Mouse (Mus musculus) cerebellum, adult 2 months (tissue): ENCODE measurements around the gene Kif27. TPM values are rescaled to one million over a fixed set of nuclear protein-coding genes. Genes with fewer than 3 reads are reported as not detected.
"Not testable (repeated sequence)": the region's sequence is repeated elsewhere in the genome, so short reads cannot be mapped to it uniquely, and the experiment has no call there.

Source experiments
- DNase-seq, 2 experiments: peaks; one replicate each; pipeline ENCODE4 v3.0.0; 2021
- H3K27ac ChIP-seq: fragments of 200-500 bp; 2 replicates; pipeline ENCODE4 v1.5.1; 2012; ENCODE audit warnings: low read length, control low read depth, inconsistent platforms; ENCODE audit not compliant: insufficient read depth
- H3K27me3 ChIP-seq: fragments of 200-500 bp; 2 replicates; pipeline ENCODE4 v1.6.1; 2012; ENCODE audit warnings: inconsistent platforms, mild to moderate bottlenecking, low read length, moderate library complexity; ENCODE audit not compliant: control insufficient read depth, insufficient read depth
- H3K4me1 ChIP-seq: fragments of 200-500 bp; 2 replicates; pipeline ENCODE4 v1.6.1; 2011; ENCODE audit warnings: low read length; ENCODE audit not compliant: control insufficient read depth, insufficient read depth
- H3K4me3 ChIP-seq: fragments of 200-500 bp; replicated peaks from 2 replicates; pipeline ENCODE3; 2011; ENCODE audit warnings: mild to moderate bottlenecking, low read depth, low read length, control low read depth; ENCODE audit not compliant: insufficient read depth
- CTCF ChIP-seq: fragments of 200-500 bp; IDR thresholded peaks from 2 replicates; pipeline ENCODE4 v1.5.1; 2011; ENCODE audit warnings: low read depth, mild to moderate bottlenecking, control low read depth, low read length, moderate library complexity, borderline replicate concordance; ENCODE audit not compliant: insufficient read depth
- POLR2A ChIP-seq: fragments of 200-500 bp; IDR thresholded peaks from 2 replicates; pipeline ENCODE4 v1.6.1; 2011; ENCODE audit warnings: low read length, control low read depth, borderline replicate concordance; ENCODE audit not compliant: insufficient read depth
- WGBS: fragments of 180-500 bp; shearing (Covaris S2); methylation state at CpG from one replicate; pipeline ENCODE4 v1.1.7; 2018; 5-methylcytosine and 5-hydroxymethylcytosine counted together
- polyA plus RNA-seq: library from polyadenylated mRNA; depleted of rRNA; stranded (reverse); fragments of >200 nt; gene quantifications from 2 replicates; pipeline ENCODE4 v1.2.3, GENCODE M21; 2012

The Kif27 gene
- polyA plus RNA-seq, 1 experiment = 0.47 TPM

- DNase-seq = no peak
- H3K4me3 ChIP-seq = no peak overlapping the region
- H3K27me3 ChIP-seq = no peaks in the 10 kb centered on the region
- WGBS = 82% methylated on average over 5 of the region's 5 CpGs
- TF ChIP-seq CTCF = no peak
- no peak for TF ChIP-seq POLR2A
- H3K27ac ChIP-seq = no peak overlapping the region
- H3K4me1 ChIP-seq = no peaks in the 10 kb centered on the region
Observed at GRCm38 (mm10) chr13:58372278-58373152, 13.6 kb upstream of the Kif27 start.

DNA sequence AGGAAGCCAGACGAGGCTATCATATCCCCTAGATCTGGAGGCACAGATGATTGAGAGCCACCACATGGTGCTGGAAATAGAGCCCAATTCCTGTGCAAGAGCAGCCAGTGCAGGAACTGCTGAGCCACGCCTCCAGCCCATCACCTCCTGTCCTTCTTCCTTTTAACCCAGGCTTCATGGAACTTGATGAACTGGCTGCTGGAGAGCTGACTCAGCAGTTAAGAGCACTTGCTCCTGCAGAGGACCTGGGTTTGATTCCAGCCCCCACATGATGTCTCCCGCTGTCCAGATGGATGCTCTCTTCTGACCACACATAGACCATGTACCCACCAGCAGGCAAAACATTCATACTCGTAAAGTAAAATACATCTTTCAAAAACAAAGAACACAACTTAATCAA is 9.9 kb upstream of the Kif27 start:
- Histone ChIP-seq H3K4me1 (no peaks in the 10 kb centered on the region), H3K4me3 (no peak overlapping the region), H3K27me3 (no peaks in the 10 kb centered on the region), H3K27ac (no peak overlapping the region)
- TF ChIP-seq CTCF (no peak), POLR2A (no peak)
- 63% methylated on average over 4 of the region's 4 CpGs for WGBS
- DNase-seq = no peak

- H3K27me3 ChIP-seq = no peaks in the 10 kb centered on the region
- WGBS = 59% methylated on average over 1 of the region's 1 CpGs
- H3K4me3 ChIP-seq = no peak overlapping the region
- TF ChIP-seq CTCF (no peak), POLR2A (no peak)
- no peak for DNase-seq
- H3K27ac ChIP-seq = no peak overlapping the region
- H3K4me1 ChIP-seq = no peaks in the 10 kb centered on the region
Observed at GRCm38 (mm10) chr13:58367641-58368040, 8.7 kb upstream of the Kif27 start.

DNA sequence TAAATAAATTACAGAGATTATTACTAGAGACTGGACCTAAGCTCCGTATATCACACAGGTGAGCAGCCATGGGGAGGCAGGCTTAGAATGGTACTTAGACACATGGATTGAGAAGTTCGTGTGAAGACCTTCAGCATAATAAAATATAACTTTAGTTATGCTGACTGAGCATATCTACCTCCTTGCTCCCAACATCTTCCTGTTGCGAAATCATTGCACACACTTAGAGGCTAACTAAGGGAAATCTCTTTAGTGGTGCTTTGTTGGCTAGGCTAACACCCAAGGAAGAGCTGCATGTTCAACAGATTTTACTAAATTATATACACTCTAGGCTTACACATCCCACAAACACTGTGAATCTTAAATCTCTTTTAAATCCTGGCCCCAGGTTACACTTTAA is 7.5 kb upstream of the Kif27 start:
- no peaks in the 10 kb centered on the region for H3K4me1 ChIP-seq
- WGBS = 89% methylated on average over 3 of the region's 3 CpGs
- no peak overlapping the region for H3K27ac ChIP-seq
- H3K4me3 ChIP-seq = no peak overlapping the region
- DNase-seq = no peak
- TF ChIP-seq POLR2A (no peak), CTCF (no peak)
- H3K27me3 ChIP-seq = no peaks in the 10 kb centered on the region

GRCm38 (mm10) chr13:58365179-58365578 is 6.3 kb upstream of the Kif27 start:
- H3K4me1 ChIP-seq, DNase-seq, H3K27me3 ChIP-seq, H3K4me3 ChIP-seq, H3K27ac ChIP-seq: not testable (repeated sequence)
- WGBS = 82% methylated on average over 8 of the region's 8 CpGs

DNA sequence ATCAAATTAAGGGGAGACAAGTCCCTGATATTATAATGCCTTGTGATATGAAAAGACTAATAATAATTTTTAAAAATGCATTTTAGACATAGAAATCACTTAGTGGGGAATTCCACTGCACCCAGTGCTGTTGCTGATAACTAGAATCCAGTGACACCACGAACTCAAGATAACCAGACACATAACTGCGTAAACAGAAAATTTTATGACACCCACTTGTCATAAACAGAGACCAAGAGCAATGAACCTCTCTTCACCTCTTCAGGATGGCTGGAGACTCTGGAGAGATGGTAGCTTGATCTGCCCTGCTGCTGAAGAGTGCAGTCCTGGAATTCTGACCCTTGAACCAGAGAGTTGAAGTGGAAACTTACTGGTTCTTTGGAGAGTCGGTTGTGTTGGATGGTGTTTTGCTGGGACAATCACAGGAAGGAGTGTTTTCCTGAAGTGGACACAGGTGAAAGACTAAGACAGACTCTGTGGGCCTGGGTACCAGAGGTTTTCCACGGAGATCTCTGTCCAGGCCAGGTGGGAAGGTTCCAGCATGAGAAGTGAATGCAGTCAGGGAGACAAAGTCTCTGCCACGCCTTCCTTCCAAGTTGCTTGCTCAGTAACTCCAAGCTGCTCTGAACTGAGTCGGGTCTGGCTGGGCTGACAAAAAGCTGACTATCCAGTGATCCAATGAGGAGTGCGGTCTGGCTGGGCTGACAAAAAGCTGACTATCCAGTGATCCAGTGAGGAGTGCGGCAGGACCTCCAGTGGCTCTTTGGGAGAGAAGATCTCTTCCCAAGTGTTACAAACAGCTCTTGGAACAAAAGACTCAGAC is 5.6 kb upstream of the Kif27 start:
- H3K4me3 ChIP-seq = no peak overlapping the region

DNA sequence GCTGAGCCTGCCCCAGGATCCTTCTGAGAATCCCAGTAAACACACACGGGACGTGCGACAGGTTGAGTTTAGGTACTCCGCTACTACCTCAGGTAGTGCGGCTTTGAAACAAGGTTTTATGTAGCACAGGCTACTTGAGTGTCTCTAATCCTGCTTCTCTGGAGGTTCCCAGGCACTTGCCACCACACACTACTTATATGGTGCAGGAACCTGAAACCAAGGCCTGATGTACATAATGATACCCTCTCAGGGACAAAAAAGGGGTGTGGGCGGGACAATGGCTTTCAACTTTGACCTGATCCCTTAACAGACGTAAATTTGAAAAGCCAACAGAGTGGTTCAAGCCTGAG is 357 bp upstream of the Kif27 start:
- Histone ChIP-seq H3K4me1 (no peaks in the 10 kb centered on the region), H3K27me3 (no peaks in the 10 kb centered on the region), H3K4me3 (peak overlapping the region; percentile 45), H3K27ac (no peak overlapping the region)
- DNase-seq = no peak
- 15% methylated on average over 7 of the region's 7 CpGs for WGBS
- TF ChIP-seq CTCF (no peak), POLR2A (no peak)

More for the DNA sequence above, 5.6 kb upstream of the Kif27 start:
- WGBS = 78% methylated on average over 8 of the region's 8 CpGs
- no peak for DNase-seq
- TF ChIP-seq CTCF (no peak), POLR2A (no peak)
- no peaks in the 10 kb centered on the region for H3K4me1 ChIP-seq
- H3K27ac ChIP-seq = no peak overlapping the region
- no peaks in the 10 kb centered on the region for H3K27me3 ChIP-seq

DNA sequence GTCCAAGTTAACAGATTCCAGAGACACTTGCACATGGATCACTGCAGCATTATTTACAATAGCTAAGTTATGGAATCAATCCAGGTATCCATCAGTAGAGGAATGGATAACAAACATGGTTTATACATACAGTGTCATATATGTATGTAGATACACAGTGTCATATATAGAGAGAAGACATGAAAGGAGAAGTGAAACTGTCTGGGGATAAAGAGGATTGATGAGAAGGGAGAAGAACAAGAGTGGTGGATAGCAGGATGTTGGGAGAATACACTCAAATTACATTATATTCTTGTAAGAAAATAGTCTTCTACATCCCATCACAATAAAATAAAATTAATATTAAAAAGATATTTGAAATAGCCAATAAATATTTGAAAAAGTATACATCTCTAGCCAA is 5.9 kb downstream of the Kif27 start:
- no peaks in the 10 kb centered on the region for H3K4me1 ChIP-seq
- no peaks in the 10 kb centered on the region for H3K27me3 ChIP-seq
- TF ChIP-seq CTCF (no peak), POLR2A (no peak)
- H3K4me3 ChIP-seq = no peak overlapping the region
- no peak overlapping the region for H3K27ac ChIP-seq
- DNase-seq = no peak
